Mouse (Mus musculus) spleen, adult 18-20 months (tissue): ENCODE data around the gene Pla2g1b.

ENCODE experiments used
- DNase-seq, 2 experiments: peaks; one replicate each; pipeline ENCODE4 v3.0.0; 2022; ENCODE audit warnings: mixed read lengths in 2 of 2

The Pla2g1b gene

GRCm38 (mm10) chr5:115447108-115447507 is 19.0 kb upstream of the Pla2g1b start:
- no peak for DNase-seq

- no peak for DNase-seq
Observed at GRCm38 (mm10) chr5:115449247-115449646, 16.8 kb upstream of the Pla2g1b start.

GRCm38 (mm10) chr5:115450410-115451317 is 15.4 kb upstream of the Pla2g1b start:
- no peak for DNase-seq

GRCm38 (mm10) chr5:115454422-115455090 is 11.5 kb upstream of the Pla2g1b start:
- DNase-seq, result no peak

GRCm38 (mm10) chr5:115455838-115456237 is 10.2 kb upstream of the Pla2g1b start:
- DNase-seq, result no peak

- no peak for DNase-seq
Observed at GRCm38 (mm10) chr5:115458918-115459317, 7.1 kb upstream of the Pla2g1b start.

GRCm38 (mm10) chr5:115464408-115465115 is 1.5 kb upstream of the Pla2g1b start:
- no peak for DNase-seq

- DNase-seq, result no peak
Observed at GRCm38 (mm10) chr5:115469791-115470190, 3.7 kb downstream of the Pla2g1b start.

- DNase-seq, result peak in 1 of 2 experiments; percentile 69
Observed at GRCm38 (mm10) chr5:115470766-115471531, 4.9 kb downstream of the Pla2g1b start.

- DNase-seq, result no peak
Observed at GRCm38 (mm10) chr5:115473191-115473590, 7.1 kb downstream of the Pla2g1b start.

- no peak for DNase-seq
Observed at GRCm38 (mm10) chr5:115474174-115474828, 8.2 kb downstream of the Pla2g1b start.

GRCm38 (mm10) chr5:115475337-115476106 is 9.5 kb downstream of the Pla2g1b start:
- DNase-seq, result no peak

GRCm38 (mm10) chr5:115476107-115476727 is 10.2 kb downstream of the Pla2g1b start:
- DNase-seq, result no peak

- no peak for DNase-seq
Observed at GRCm38 (mm10) chr5:115479561-115479960, 13.5 kb downstream of the Pla2g1b start.

GRCm38 (mm10) chr5:115480101-115480500 is 14.0 kb downstream of the Pla2g1b start:
- DNase-seq, result peak in 1 of 2 experiments; percentile 33

- no peak for DNase-seq
Observed at GRCm38 (mm10) chr5:115482390-115483265, 16.6 kb downstream of the Pla2g1b start.

GRCm38 (mm10) chr5:115483385-115483784 is 17.3 kb downstream of the Pla2g1b start:
- no peak for DNase-seq

- DNase-seq, result peak; percentile 53 to 59
Observed at GRCm38 (mm10) chr5:115483947-115484920, 18.2 kb downstream of the Pla2g1b start, which contains the start of gene Sirt4. Gene Sirt4, minus strand, starts transcription at chr5:115484725.
